Mouse (Mus musculus): Measurements from ENCODE around the gene Adprh.
A peak's percentile ranks its signal among the peaks of the same experiment; 100 is the strongest.
"Not testable (repeated sequence)": the region's sequence is repeated elsewhere in the genome, so short reads cannot be mapped to it uniquely, and the experiment has no call there.

Adprh gene

DNA sequence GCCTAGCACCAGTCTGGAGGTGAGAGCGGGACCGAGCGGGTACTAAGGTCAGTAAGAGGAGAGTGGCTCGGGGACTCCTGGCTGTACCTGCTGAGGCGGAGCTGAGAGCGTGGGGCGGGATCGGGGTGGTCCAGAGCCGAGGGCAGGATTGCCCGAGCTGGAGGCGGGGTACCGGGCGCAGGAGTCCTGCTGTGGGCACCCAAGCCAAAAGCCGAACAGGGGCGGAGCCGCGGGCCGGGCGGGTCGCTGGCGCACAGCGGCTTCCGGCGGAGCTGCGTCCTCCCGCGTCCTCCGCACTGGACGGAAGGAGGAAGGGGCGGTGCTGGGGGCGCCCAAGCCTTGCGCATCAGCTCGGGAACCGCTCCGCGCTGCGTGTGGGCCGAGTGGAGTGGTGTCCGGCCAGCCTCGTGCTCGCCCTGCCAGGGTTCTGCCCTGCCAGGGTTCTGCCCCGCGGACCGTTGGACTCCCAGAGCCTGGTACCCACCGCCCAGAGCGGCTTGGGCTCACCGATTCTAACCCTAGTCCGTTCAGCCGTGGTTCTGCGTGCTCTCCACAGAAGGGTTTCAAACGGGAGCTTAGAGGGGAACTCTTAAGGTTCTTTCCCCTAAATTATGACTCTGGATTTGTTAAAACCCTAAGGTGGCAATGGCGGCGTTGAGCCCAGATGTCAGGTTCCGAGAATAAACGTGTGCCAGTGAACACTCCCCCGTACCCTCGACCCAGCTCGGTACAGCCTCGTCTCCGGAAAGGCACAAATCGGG is at the start of gene Adprh:
Gene Adprh, minus strand, starts transcription at position 262 of the 761 bp plus-strand sequence.
- DNase-seq: peak; percentile 83 to 89

GRCm38 (mm10) chr16:38496604-38497140 is 44.2 kb upstream of the Adprh start:
- DNase-seq: no peak

DNA sequence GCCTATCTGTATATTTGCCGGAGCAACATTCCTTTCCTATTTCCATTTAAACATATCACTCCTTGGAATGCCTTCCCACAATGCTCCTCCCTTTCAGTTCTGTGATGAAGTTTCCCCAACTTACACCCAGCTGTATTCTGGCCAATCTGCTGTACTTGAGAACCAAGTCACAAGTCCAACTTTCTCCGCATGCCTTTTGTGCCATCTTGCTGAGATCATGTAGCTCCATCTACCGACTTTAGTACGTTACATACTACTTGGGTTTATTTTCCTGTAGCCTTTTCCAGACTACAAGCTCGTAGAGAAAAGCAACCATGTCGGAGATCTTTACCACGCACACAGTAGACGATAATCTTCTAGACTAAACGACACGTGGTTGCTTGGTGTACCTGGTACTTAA is 41.4 kb upstream of the Adprh start:
- no peak for DNase-seq

DNA sequence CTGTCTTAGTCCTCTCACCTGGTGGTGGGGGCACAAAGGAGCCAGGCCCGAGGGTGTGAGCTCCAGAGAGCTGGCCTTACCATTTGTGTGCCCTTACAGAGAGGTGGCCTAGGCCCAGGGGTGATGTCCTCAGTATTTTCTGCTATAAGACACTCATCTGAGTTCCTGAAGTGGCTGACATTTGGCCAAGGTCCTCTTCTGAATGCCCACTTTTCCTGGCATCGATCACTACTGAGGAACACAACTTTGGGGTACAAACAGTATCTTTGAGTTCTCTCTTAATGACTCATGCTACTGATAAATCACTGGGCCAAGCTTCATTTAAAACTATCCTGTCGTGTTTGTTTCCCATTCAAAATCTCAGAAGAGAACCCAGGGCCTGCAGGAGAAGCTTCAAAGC is 40.0 kb upstream of the Adprh start:
- no peak for DNase-seq

DNA sequence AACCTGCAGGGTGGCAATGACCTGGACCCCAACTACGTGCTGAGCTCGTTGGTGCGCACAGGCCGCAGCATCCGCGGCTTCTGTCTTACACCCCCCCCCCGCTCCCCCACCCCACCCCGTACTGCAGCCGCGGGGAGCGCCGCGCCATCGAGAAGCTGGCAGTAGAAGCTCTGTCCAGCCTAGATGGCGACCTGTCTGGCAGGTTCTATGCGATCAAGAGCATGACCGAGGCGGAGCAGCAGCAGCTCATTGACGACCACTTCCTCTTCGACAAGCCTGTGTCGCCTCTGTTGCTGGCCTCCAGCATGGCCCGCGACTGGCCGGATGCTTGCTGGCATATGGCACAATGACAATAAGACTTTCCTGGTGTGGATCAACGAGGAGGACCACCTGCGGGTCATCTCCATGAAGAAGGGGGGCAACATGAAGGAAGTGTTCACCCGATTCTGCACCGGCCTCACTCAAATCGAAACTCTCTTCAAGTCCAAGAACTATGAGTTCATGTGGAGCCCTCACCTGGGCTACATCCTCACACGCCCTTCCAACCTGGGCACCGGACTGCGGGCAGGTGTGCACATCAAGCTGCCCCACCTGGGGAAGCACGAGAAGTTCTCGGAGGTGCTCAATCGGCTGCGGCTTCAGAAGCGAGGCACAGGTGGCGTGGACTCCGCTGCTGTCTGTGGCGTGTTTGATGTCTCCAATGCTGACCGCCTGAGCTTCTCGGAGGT is 31.2 kb upstream of the Adprh start:
- DNase-seq: peak; percentile 17 to 42

GRCm38 (mm10) chr16:38482780-38483562 is 30.5 kb upstream of the Adprh start:
- peak in 1 of 2 experiments; percentile 53 for DNase-seq

DNA sequence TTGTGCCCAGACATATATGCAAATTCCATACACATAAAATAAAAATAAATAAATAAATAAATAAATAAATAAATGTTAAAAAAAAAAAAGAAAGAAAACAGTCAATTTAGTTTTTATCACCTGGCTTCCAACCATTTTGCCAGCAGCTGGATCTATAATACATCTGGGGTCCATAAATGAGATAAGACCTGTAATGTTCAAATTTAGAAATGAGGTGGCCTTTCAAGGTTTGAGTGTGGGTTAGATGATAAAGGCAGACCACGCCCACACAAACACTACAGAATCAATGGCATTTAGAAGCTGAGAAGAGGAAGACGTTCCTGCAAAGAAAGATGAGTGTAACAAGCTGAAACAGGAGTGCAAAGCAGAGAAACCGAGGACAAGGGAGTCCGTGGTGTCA is 28.8 kb upstream of the Adprh start:
- DNase-seq: no peak

- no peak for DNase-seq
Observed at GRCm38 (mm10) chr16:38478296-38478695, 25.8 kb upstream of the Adprh start.

DNA sequence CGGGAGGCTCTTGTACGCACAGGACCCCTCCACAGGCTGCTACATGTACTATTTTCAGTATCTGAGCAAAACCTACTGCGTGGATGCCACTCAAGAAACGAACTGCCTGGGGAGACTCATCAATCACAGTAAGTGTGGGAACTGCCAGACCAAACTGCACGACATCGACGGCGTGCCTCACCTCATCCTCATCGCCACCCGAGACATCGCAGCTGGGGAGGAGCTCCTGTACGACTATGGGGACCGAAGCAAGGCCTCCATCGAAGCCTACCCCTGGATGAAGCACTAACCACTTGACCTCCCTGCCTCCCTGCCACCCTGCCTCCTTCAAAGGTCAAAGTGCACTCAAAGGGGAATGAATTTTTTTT is 24.7 kb upstream of the Adprh start:
- DNase-seq: not testable (repeated sequence)

- DNase-seq: peak in 1 of 2 experiments; percentile 51
Observed at GRCm38 (mm10) chr16:38476312-38477240, 24.1 kb upstream of the Adprh start.

- DNase-seq: no peak
Observed at GRCm38 (mm10) chr16:38475681-38476311, 23.3 kb upstream of the Adprh start.

DNA sequence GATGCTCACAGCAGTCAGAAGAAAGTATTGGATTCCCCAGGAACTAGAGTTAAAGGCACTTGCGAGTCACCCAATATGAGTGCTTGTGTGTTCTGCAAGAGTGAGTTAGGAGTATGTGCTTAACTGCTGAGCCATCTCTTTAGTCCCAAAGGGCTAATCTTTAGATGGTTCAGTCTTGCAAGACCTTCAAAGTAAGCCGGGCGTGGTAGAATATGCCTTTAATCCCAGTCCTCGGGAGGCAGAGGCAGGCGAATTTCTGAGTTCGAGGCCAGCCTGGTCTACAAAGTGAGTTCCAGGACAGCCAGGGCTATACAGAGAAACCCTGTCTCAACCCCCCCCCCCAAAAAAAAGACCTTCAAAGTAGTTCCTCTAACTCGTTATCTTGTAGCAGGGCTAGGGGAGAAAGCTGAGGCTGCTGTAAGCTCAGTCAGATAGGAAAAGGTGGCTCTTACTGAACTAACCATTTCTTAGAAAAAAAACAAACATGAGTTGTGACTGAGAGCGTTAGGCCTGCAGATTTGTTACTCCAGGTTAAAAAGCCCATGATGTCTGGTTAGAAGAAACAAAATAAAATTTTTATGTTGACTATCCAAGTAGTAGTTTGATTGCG is 22.3 kb upstream of the Adprh start:
- DNase-seq: no peak

DNA sequence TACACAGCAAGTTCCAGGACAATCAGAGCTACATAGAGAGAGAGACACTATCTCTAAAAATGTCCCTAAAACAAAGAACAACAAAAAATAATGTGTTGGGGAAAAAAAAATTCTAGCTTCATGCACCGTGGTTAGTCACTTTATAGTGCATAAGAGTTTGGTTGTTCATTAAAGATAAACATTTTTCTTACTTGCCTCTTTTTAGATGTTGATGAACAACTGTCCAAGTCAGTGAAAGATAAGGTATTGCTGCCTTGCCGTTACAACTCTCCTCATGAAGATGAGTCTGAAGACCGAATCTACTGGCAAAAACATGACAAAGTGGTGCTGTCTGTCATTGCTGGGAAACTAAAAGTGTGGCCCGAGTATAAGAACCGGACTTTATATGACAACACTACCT is 21.2 kb upstream of the Adprh start:
- no peak for DNase-seq

DNA sequence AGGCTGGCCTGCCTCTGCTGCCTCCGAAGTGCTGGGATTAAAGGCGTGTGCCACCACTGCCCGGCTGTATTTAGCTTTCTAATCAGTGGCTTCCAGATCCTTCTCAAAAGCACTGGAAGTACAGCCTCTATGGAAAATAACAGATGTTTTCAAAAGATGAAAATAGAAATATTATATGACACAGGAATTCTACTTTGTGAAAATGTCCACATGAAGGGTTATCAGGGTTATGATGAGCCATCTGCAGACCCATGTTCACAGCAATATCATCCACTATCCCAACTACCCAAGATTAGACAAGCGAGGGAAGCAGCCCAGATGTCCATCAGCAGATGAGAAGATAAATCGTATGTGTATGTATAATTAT is 20.0 kb upstream of the Adprh start:
- DNase-seq: no peak

DNA sequence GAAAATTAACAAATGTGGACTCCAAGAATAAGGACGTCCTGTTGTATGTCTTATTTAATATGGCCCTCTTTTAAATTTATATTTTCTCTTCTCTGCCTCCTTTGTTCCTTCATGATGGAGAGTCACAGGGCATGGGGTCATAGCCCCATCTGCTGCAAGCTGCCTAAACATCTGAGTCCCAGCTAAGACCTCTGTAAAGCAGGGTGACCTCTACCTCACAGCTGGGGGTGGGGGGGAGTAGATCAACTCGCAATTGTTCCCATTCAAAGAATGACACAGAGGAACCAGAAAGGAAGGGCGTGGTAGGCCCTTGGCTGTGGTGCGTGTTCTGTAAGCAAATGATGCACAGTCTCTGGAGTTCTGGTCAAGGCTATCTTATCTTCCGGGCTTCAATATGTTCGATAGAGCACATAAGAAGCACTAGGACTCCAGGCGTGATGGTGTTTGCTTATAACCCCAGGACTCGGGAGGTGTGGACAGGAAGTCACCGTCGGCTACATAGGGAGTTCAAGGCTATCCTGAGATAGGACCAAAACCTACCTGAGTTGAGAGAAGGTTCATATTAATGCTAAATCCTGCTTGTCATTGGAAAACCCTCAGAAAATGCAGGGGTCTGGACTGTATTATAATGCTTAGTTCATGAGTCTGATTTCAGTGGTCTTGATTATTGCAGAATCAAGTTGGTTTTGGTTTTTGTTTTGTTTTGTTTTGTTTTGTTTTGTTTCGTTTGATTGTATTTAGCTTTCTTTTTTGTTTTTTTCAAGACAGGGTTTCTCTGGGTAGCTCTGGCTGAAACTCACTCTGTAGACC is 19.4 kb upstream of the Adprh start:
- no peak for DNase-seq

DNA sequence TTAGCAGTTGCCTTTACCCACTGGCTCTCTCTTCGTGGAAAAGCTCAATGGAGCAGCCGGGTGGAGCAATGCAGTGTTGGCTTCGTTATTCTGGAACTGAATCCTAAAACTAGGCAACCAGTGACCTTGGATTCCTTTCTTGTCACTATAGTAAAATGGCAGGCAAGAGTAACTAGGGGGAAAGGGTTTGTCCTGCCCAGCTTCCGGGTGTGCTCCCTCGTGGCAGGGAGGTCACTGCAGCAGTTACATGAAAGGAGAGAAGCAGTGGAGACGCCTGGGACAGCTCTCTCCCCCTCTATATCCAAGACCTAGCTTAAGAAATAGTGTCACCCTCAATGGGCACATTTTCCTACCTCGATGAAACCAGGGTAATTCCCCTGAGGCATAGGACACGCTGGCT is 16.9 kb upstream of the Adprh start:
- no peak for DNase-seq

- DNase-seq: no peak
Observed at GRCm38 (mm10) chr16:38468706-38469018, 16.2 kb upstream of the Adprh start.

DNA sequence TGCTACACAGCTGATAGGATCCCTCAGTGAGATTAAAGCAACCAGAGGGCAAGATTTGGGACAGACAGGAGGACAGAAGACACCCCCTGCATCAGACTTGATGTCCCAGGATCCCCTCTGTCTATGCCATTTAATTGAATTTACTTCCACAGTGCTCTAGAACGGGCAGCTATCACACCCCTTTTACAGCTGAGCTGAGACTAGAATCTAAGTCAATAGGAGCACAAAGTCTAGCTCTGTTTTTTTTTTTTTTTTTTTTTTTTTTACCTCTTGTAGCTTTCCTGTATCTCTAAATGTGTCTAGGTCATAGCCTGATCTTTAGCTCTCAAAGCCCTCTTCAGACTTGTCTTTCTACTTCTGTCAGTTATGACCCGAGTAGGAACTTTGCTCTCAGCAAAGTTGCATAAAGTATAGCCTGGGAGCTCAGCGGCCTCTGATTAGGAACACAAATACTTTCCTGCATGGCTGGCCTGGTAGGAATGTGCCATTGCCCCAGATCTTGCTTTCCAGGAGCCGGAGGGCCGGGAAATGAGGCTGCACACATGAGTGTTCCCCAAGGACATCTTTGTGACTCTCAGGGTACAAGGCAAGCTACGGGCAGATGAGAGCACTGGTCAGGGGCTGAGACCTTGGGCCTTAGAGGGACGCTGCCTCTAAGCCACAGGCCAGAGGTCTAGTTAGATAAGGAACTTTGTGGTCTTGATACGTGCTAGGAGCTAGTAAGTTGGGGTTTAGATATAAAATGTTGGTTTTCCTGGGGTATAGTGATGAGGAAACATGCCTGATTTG is 15.6 kb upstream of the Adprh start:
- no peak for DNase-seq

DNA sequence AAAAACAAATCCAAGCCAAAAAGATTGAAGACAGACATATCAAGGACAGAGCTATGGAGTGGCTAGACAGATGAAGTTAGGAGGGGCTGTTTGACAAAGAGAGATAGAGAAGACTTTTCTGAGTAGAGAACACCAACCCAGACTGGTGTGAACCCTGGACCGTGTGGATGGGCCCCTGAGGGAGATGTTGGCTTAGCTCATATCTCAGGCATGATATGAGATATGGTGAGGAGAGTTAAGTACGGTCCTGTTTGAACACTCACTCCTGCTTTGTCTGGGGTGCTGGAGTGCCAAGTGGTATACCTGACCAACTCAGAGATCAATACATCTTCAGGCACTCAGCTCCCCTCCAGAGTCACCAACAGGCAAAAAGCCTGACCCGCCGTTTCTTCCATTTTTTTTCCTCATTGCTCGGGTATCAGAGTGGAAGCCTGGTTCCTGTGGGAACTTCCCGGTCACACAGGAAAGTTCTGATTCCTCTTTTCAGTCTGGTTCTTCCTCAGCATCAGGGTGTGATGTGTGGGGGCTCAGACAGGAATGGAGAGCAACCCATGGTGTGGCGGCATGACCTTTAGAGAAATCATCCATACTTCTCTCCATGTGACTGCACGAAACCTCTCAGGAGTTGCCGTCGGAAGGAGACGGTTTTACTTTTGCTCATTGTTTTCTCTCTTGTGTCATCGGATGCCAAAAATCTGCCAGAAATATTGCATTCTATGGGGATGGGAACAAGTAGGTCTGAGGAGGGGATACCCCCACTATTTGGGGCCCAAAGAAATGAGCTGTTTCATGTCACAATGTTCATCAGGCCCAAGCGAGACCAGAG is 14.8 kb upstream of the Adprh start:
- no peak for DNase-seq

All from spleen, adult 18-20 months (tissue).